Mouse (Mus musculus): ENCODE data around the gene Gm1673. TPM values are rescaled to one million over a fixed set of nuclear protein-coding genes. Genes with fewer than 3 reads are reported as not detected.

The Gm1673 gene
- polyA plus RNA-seq, 1 experiment, result 5.3 TPM

GRCm38 (mm10) chr5:33994671-33995625 lies 11.7 kb downstream of the Gm1673 start:
- Histone ChIP-seq H3K4me3 (ENCODE audit: insufficient read depth, poor library complexity, severe bottlenecking) (no peak overlapping the region), H3ac (ENCODE audit: control insufficient read depth, insufficient read length, low read depth) (no peak overlapping the region), H3K27me3 (ENCODE audit: control insufficient read depth, insufficient read depth, insufficient read length) (peaks cover 64% of the 10 kb centered on the region), H3K79me3 (ENCODE audit: low read depth) (no peaks in the 10 kb centered on the region), H3K36me3 (ENCODE audit: control insufficient read depth, insufficient read depth) (no peaks in the 10 kb centered on the region), H3K79me2 (ENCODE audit: control insufficient read depth, insufficient read depth) (no peaks in the 10 kb centered on the region)
- TF ChIP-seq CTCF (IDR thresholded peaks at IDR 0.05; ENCODE audit: control insufficient read depth, insufficient read depth, insufficient read length) (no peak), MAX (IDR thresholded peaks at IDR 0.05) (no peak), FOSL1 (IDR thresholded peaks at IDR 0.05; ENCODE audit: insufficient read depth, low read length, poor library complexity, severe bottlenecking) (no peak), MYOG (IDR thresholded peaks at IDR 0.05; ENCODE audit: control insufficient read depth, extremely low read depth, insufficient read length) (no peak), MYOD1 (IDR thresholded peaks at IDR 0.05; ENCODE audit: control insufficient read depth, insufficient read length, low read depth) (no peak), CEBPB (IDR thresholded peaks at IDR 0.05; ENCODE audit: low read depth) (no peak), USF1 (IDR thresholded peaks at IDR 0.05; ENCODE audit: low read depth) (no peak)

DNA sequence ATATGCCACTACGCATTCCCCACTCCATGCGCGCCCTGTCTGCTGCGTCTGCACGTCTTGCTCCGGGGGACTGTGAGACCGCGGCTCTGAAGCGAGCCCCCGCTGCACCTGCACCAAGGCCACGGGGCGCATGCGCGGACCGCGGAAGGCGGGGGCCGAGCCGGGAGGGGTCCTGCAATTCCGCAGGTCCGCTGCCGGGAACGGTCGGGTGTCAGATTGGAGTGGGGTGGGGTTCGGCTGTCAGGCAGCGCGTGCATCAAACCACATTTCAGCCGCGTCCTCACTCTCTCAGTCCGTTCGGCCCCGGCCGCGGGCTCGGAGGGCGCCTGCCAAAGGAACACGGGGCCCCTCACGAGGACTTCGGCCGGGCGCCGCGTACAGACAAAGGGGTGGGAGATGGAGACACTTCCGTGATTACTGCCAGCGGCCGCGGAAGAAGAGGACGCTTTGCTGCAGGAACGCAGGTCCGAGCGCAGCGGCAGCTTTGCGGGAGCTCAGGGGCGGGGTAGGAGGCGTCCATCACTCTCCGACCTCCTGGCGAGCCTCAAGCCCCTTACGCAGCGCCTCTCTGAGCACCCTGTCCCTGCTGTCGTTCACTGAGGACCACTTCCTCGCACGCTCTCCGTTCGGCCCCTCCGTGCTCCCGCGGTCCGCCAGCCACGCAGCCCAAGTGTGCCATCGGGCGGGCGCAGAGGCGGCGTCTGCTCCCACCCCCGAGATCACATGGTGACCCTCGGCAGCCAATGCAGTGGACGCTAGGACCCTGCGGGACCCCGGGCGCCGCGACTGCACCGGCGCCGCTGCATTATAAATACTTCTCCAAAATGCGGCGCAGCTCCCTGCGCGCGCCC lies 12.8 kb downstream of the Gm1673 start, which contains the start of gene Nat8l:
Gene Nat8l, plus strand, starts transcription at position 142 of the 851 bp plus-strand sequence.
- Histone ChIP-seq H3K27me3 (ENCODE audit: control insufficient read depth, insufficient read depth, insufficient read length) (peaks cover 73% of the 10 kb centered on the region), H3K79me2 (ENCODE audit: control insufficient read depth, insufficient read depth) (no peaks in the 10 kb centered on the region), H3K36me3 (ENCODE audit: control insufficient read depth, insufficient read depth) (no peaks in the 10 kb centered on the region), H3K79me3 (ENCODE audit: low read depth) (no peaks in the 10 kb centered on the region), H3ac (ENCODE audit: control insufficient read depth, insufficient read length, low read depth) (no peak within 1 kb of the TSS), H3K4me3 (ENCODE audit: insufficient read depth, poor library complexity, severe bottlenecking) (no peak within 1 kb of the TSS)
- TF ChIP-seq CEBPB (IDR thresholded peaks at IDR 0.05; ENCODE audit: low read depth) (no peak), USF1 (IDR thresholded peaks at IDR 0.05; ENCODE audit: low read depth) (no peak), MYOD1 (IDR thresholded peaks at IDR 0.05; ENCODE audit: control insufficient read depth, insufficient read length, low read depth) (no peak), MYOG (IDR thresholded peaks at IDR 0.05; ENCODE audit: control insufficient read depth, extremely low read depth, insufficient read length) (no peak), MAX (IDR thresholded peaks at IDR 0.05) (no peak), CTCF (IDR thresholded peaks at IDR 0.05; ENCODE audit: control insufficient read depth, insufficient read depth, insufficient read length) (no peak), FOSL1 (IDR thresholded peaks at IDR 0.05; ENCODE audit: insufficient read depth, low read length, poor library complexity, severe bottlenecking) (no peak)

DNA sequence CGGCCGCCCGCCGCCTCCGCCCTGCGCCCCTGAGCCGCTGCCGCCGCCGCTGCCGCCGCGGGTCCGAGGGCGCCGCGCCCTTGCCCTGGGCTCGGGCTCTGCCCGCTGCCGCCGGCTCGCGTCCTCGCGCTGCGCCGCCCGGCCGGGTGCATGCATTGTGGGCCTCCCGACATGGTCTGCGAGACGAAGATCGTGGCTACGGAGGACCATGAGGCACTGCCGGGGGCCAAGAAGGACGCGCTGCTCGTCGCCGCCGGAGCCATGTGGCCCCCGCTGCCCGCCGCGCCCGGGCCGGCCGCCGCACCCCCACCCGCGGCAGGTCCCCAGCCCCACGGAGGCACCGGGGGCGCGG lies 13.4 kb downstream of the Gm1673 start:
- Histone ChIP-seq H3K27me3 (ENCODE audit: control insufficient read depth, insufficient read depth, insufficient read length) (peaks cover 76% of the 10 kb centered on the region), H3K4me3 (ENCODE audit: insufficient read depth, poor library complexity, severe bottlenecking) (no peak overlapping the region), H3K36me3 (ENCODE audit: control insufficient read depth, insufficient read depth) (no peaks in the 10 kb centered on the region), H3K79me3 (ENCODE audit: low read depth) (no peaks in the 10 kb centered on the region), H3K79me2 (ENCODE audit: control insufficient read depth, insufficient read depth) (no peaks in the 10 kb centered on the region), H3ac (ENCODE audit: control insufficient read depth, insufficient read length, low read depth) (no peak overlapping the region)
- TF ChIP-seq FOSL1 (IDR thresholded peaks at IDR 0.05; ENCODE audit: insufficient read depth, low read length, poor library complexity, severe bottlenecking) (no peak), CEBPB (IDR thresholded peaks at IDR 0.05; ENCODE audit: low read depth) (no peak), CTCF (IDR thresholded peaks at IDR 0.05; ENCODE audit: control insufficient read depth, insufficient read depth, insufficient read length) (no peak), MYOD1 (IDR thresholded peaks at IDR 0.05; ENCODE audit: control insufficient read depth, insufficient read length, low read depth) (no peak), MAX (IDR thresholded peaks at IDR 0.05) (no peak), USF1 (IDR thresholded peaks at IDR 0.05; ENCODE audit: low read depth) (no peak), MYOG (IDR thresholded peaks at IDR 0.05; ENCODE audit: control insufficient read depth, extremely low read depth, insufficient read length) (no peak)

GRCm38 (mm10) chr5:33997051-33997741 lies 14.0 kb downstream of the Gm1673 start:
- Histone ChIP-seq H3K4me3 (ENCODE audit: insufficient read depth, poor library complexity, severe bottlenecking) (no peak overlapping the region), H3K27me3 (ENCODE audit: control insufficient read depth, insufficient read depth, insufficient read length) (peaks cover 74% of the 10 kb centered on the region), H3K79me2 (ENCODE audit: control insufficient read depth, insufficient read depth) (no peaks in the 10 kb centered on the region), H3K36me3 (ENCODE audit: control insufficient read depth, insufficient read depth) (no peaks in the 10 kb centered on the region), H3ac (ENCODE audit: control insufficient read depth, insufficient read length, low read depth) (no peak overlapping the region), H3K79me3 (ENCODE audit: low read depth) (no peaks in the 10 kb centered on the region)
- no peak for TF ChIP-seq FOSL1 (IDR thresholded peaks at IDR 0.05; ENCODE audit: insufficient read depth, low read length, poor library complexity, severe bottlenecking)
- TF ChIP-seq CTCF (IDR thresholded peaks at IDR 0.05; ENCODE audit: control insufficient read depth, insufficient read depth, insufficient read length), result no peak
- no peak for TF ChIP-seq MYOG (IDR thresholded peaks at IDR 0.05; ENCODE audit: control insufficient read depth, extremely low read depth, insufficient read length)
- no peak for TF ChIP-seq USF1 (IDR thresholded peaks at IDR 0.05; ENCODE audit: low read depth)
- no peak for TF ChIP-seq MYOD1 (IDR thresholded peaks at IDR 0.05; ENCODE audit: control insufficient read depth, insufficient read length, low read depth)
- TF ChIP-seq CEBPB (IDR thresholded peaks at IDR 0.05; ENCODE audit: low read depth), result no peak
- no peak for TF ChIP-seq MAX (IDR thresholded peaks at IDR 0.05)

Data from C2C12 (cell line).